In the genomic region with DNA sequence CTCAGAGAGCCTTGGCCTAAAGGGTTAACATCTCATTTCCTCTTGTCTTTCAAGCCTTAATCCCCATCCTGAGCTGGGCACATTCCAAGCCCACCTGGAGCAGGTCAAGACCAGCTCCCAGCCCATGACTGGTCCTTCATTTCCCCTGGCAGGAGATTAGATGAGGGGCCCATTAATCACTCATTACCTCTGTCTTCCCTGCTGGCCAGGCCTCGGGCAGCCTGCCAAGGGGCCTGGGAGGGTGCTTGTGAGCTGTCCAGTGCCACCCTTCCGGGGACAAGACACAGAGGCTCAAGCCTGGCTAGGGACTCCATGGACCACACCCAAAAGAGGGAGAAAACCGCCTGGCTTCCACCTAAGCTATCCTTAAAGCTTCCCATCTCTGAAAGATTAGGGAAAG, we compare ENCODE assay signal across 11 mouse cellular contexts. TPM values are rescaled to one million over a fixed set of nuclear protein-coding genes. Genes with fewer than 3 reads are reported as not detected.
DNase-seq lines count a peak whose midpoint lies in the region; ATAC-seq and TF ChIP-seq lines count a peak whose summit lies in the region.
"Had no signal": no experiment of that assay in that cellular context is flagged by ENCODE, and none has a peak within 500 bp of the region (broad histone marks: within the 10 kb centered on the region; RNA-seq: fewer than 3 reads in every experiment).

No protein-coding gene starts in this region.

- no peak overlapping the region for H3K4me3 ChIP-seq in heart, postnatal 0 days (ENCODE audit: low read depth, low read length)
- H3K4me3 ChIP-seq in lung, embryonic 14.5 days (ENCODE audit: low read depth, low read length) = no peak overlapping the region
- H3K4me3 ChIP-seq: hindbrain, embryonic 15.5 days; midbrain, embryonic 12.5 days had no signal

- no peak overlapping the region for H3K27ac ChIP-seq in heart, postnatal 0 days (ENCODE audit: low read depth)
- H3K27ac ChIP-seq in lung, embryonic 14.5 days (ENCODE audit: low read depth) = no peak overlapping the region
- H3K27ac ChIP-seq: hindbrain, embryonic 15.5 days; midbrain, embryonic 12.5 days had no signal

- intact Hi-C loops in heart, postnatal 14 days (cut with DNase I) = no loop called here

- TF ChIP-seq CTCF in heart, postnatal 0 days (IDR thresholded peaks at IDR 0.05; ENCODE audit: low read depth) = no peak
- no peak for TF ChIP-seq CTCF in lung, embryonic 14.5 days (IDR thresholded peaks at IDR 0.05; ENCODE audit: low read depth)

- H3K27me3 ChIP-seq in heart, postnatal 0 days (ENCODE audit: control insufficient read depth, insufficient read depth, low read length) = peaks cover 8% of the 10 kb centered on the region
- no peaks in the 10 kb centered on the region for H3K27me3 ChIP-seq in lung, embryonic 14.5 days (ENCODE audit: insufficient read depth, low read length)

- H3K9me3 ChIP-seq in heart, postnatal 0 days (replicated peaks; ENCODE audit: control insufficient read depth, low read length) = no peaks in the 10 kb centered on the region
- no peaks in the 10 kb centered on the region for H3K9me3 ChIP-seq in lung, embryonic 14.5 days (ENCODE audit: low read depth, low read length)
- H3K9me3 ChIP-seq: hindbrain, embryonic 15.5 days; midbrain, embryonic 12.5 days had no signal

- no peak for TF ChIP-seq EP300 in heart, postnatal 0 days (IDR thresholded peaks at IDR 0.05; ENCODE audit: low read depth)

- H3K9ac ChIP-seq in heart, postnatal 0 days (replicated peaks; ENCODE audit: low read depth, low read length) = no peak overlapping the region
- no peak overlapping the region for H3K9ac ChIP-seq in lung, embryonic 14.5 days
- H3K9ac ChIP-seq: hindbrain, embryonic 15.5 days; midbrain, embryonic 12.5 days had no signal

- WGBS in heart, postnatal 0 days = 16% methylated on average over 3 of the region's 3 CpGs
- WGBS in lung, embryonic 14.5 days = 21% methylated on average over 3 of the region's 3 CpGs

- ATAC-seq in heart, postnatal 0 days (ENCODE audit: insufficient read depth, low read depth) = no peak
- ATAC-seq in lung, embryonic 14.5 days (ENCODE audit: insufficient read depth) = no peak

- H3K4me2 ChIP-seq in heart, postnatal 0 days (ENCODE audit: low read depth, low read length) = no peak overlapping the region
- peak overlapping the region; percentile 16; the same call in 1 of the 2 replicates for H3K4me2 ChIP-seq in lung, embryonic 14.5 days
- H3K4me2 ChIP-seq: hindbrain, embryonic 15.5 days; midbrain, embryonic 12.5 days had no signal

- no peaks in the 10 kb centered on the region for H3K36me3 ChIP-seq in heart, postnatal 0 days (replicated peaks; ENCODE audit: control insufficient read depth, insufficient read depth, low read length)
- no peaks in the 10 kb centered on the region for H3K36me3 ChIP-seq in lung, embryonic 14.5 days (ENCODE audit: insufficient read depth)
- H3K36me3 ChIP-seq: hindbrain, embryonic 15.5 days; midbrain, embryonic 12.5 days had no signal

- peaks cover 21% of the 10 kb centered on the region for H3K4me1 ChIP-seq in heart, postnatal 0 days (ENCODE audit: control insufficient read depth, insufficient read depth)
- H3K4me1 ChIP-seq in lung, embryonic 14.5 days (ENCODE audit: insufficient read depth) = peaks cover 22% of the 10 kb centered on the region; the same call in 1 of the 2 replicates

- DNase-seq in heart, adult 11 months = peak; percentile 92
- no peak for DNase-seq in heart, postnatal 14 days
- DNase-seq in MN1 (ENCODE audit: low spot score) = peak; percentile 39
- peak; percentile 5 for DNase-seq in heart, postnatal 0 days (ENCODE audit: low spot score)
- no peak for DNase-seq in lung, embryonic 14.5 days
- DNase-seq in right cerebral cortex, postnatal 25 days = no peak
- no peak for DNase-seq in layer of hippocampus, adult 9-11 months
- no peak for DNase-seq in right cerebral cortex, postnatal 36 days (ENCODE audit: low spot score in 2 of 2)
- DNase-seq: cerebellum, adult 9-10 months had no signal

RNA-seq across cellular contexts. Expression of gene Thsd4, which starts 3.6 kb away (rescaled TPM):
- 10 to 100 TPM; 10.5 to 11.8 TPM for total RNA-seq in heart, postnatal 14 days (2021)
- total RNA-seq in heart, postnatal 0 days (2014; rRNA removed; ENCODE audit: low replicate concordance) = 37.5 and 45.0 TPM in 2 replicates
- polyA plus RNA-seq in heart, postnatal 0 days (2015; fragmentation: Nextera tagmentation; extraction: Ambion mirVana) = 4.8 and 4.9 TPM in 2 replicates
- 16.5 and 18.5 TPM in 2 replicates for polyA plus RNA-seq in lung, embryonic 14.5 days (2014; fragmentation: Nextera tagmentation; extraction: Ambion mirVana)

Comparison
In these comparisons a context has a peak if more than half of its experiments do, and no peak if none do; other contexts are left out.
1. DNase-seq: peak in heart, adult 11 months (single experiment), MN1 (single experiment) and heart, postnatal 0 days (single experiment); none in heart, postnatal 14 days (0 of 2), lung, embryonic 14.5 days (single experiment), right cerebral cortex, postnatal 25 days (single experiment), layer of hippocampus, adult 9-11 months (single experiment) and right cerebral cortex, postnatal 36 days (0 of 2).